Mouse (Mus musculus): ENCODE results near the gene Gm10230.
"Not testable (repeated sequence)": the region's sequence is repeated elsewhere in the genome, so short reads cannot be mapped to it uniquely, and the experiment has no call there.

The Gm10230 gene

GRCm38 (mm10) chrX:27494782-27495181 lies at the start of gene Gm10230:
Gene Gm10230, minus strand, starts transcription at chrX:27494882.
- CTCF ChIA-PET, POLR2A ChIA-PET: not testable (repeated sequence)

Measured in embryonic stem cell, embryonic (primary cell).